Mouse (Mus musculus) olfactory bulb, adult 2 months (tissue): Measurements from ENCODE around the gene Irf2bpl.

Source experiments
- CTCF ChIP-seq: fragments of 200-500 bp; IDR thresholded peaks from 2 replicates; pipeline ENCODE4 v1.5.1; 2012; ENCODE audit warnings: low read depth, mild to moderate bottlenecking, low read length, moderate library complexity; ENCODE audit not compliant: insufficient read depth
- POLR2A ChIP-seq: fragments of 200-500 bp; IDR thresholded peaks from 2 replicates; pipeline ENCODE4 v1.6.1; 2012; ENCODE audit warnings: mild to moderate bottlenecking, low read depth, low read length, moderate library complexity; ENCODE audit not compliant: insufficient read depth

GRCm38 (mm10) chr12:86916796-86917573, 32.4 kb upstream of the Irf2bpl start:
- TF ChIP-seq CTCF = no peak
- TF ChIP-seq POLR2A = no peak
